Mouse (Mus musculus) lung, postnatal 36 days (tissue): Measurements from ENCODE around the gene Sel1l3.

ENCODE experiments used
- DNase-seq: peaks from one replicate; pipeline ENCODE4 v3.0.0; 2022; ENCODE audit warnings: mixed read lengths

The Sel1l3 gene

GRCm38 (mm10) chr5:53078453-53078852 lies 135.3 kb downstream of the Sel1l3 start:
- no peak for DNase-seq

- DNase-seq = no peak
These were observed 139.2 kb downstream of the Sel1l3 start for GRCm38 (mm10) chr5:53074553-53074952.

- DNase-seq = no peak
These were observed 152.1 kb downstream of the Sel1l3 start for GRCm38 (mm10) chr5:53061532-53062130.
